Mouse (Mus musculus) bone marrow, adult 2 months (tissue): ENCODE results near the gene Gm26620.

ENCODE experiments used
- CTCF ChIP-seq: fragments of 200-500 bp; IDR thresholded peaks from 2 replicates; pipeline ENCODE4 v1.5.1; 2011; ENCODE audit warnings: low read length, control low read depth; ENCODE audit not compliant: control insufficient read depth, insufficient read depth
- POLR2A ChIP-seq: fragments of 200-500 bp; IDR thresholded peaks from 2 replicates; pipeline ENCODE4 v1.6.1; 2011; ENCODE audit warnings: low read depth, mild to moderate bottlenecking, control low read depth, low read length, borderline replicate concordance; ENCODE audit not compliant: control insufficient read depth

- TF ChIP-seq CTCF (no peak), POLR2A (no peak)
These were observed 22.2 kb downstream of the Gm26620 start for GRCm38 (mm10) chr1:170907111-170907455.
